Mouse (Mus musculus) lung, postnatal 36 days (tissue): Measurements from ENCODE around the gene Sap30bp.

ENCODE experiments used
- DNase-seq: peaks from one replicate; pipeline ENCODE4 v3.0.0; 2022; ENCODE audit warnings: mixed read lengths

Sap30bp gene

DNA sequence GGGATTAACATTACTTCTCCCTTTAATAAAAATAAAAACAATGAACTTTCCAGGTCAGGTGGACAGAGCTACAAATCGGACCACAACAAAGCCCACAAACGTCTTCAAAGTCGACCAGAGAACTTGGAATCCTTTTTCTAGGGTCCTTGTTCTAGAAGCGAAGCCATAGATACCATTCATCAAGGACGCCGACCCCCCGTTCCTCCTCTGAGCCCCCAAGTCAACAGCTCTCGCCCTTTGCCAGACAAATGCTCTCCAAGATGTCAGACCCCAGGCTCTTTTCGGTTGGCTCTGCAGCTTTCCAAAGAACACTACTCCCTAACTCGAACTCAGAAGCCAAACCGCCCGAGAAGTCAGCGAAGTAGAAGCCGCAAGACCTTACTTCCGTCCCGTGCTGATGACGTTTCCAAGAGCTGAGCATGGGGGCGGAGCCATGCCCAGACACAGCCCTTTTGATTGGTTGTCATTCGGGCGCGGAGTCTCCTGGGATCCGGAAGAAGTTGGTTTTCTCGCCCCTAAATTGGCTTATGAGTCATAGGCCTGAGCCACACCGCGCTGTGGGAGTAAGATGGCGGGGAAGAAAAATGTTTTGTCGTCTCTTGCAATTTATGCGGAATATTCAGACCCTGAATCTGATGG, at the start of gene Sap30bp, which contains the start of gene Recql5:
Sap30bp (plus strand) TSS at position 175 of the 639 bp plus-strand sequence.
Recql5 (minus strand) TSS at position 370 of the 639 bp plus-strand sequence.
- peak; percentile 99 for DNase-seq

GRCm38 (mm10) chr11:115884361-115884760, 48.7 kb upstream of the Sap30bp start:
- no peak for DNase-seq

DNA sequence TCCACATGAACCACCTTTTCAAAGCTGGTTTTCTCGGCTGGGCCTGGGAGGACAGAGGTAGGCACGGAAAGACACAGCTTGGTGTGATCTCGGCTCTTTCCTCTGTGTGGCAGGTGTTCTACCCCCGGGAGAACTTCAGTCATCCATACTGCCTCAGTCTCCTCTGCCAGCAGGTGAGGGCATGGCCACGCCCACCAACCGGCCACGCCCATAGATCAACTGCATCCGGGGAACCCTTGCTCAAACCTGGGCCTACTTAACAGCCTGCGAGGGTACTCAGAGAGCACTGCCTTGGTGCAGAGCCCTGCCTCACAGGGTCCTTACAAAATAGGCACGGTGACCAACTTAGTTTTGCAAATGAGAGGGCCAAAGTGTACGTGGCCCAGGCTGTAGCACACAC, 47.8 kb upstream of the Sap30bp start:
- no peak for DNase-seq

DNA sequence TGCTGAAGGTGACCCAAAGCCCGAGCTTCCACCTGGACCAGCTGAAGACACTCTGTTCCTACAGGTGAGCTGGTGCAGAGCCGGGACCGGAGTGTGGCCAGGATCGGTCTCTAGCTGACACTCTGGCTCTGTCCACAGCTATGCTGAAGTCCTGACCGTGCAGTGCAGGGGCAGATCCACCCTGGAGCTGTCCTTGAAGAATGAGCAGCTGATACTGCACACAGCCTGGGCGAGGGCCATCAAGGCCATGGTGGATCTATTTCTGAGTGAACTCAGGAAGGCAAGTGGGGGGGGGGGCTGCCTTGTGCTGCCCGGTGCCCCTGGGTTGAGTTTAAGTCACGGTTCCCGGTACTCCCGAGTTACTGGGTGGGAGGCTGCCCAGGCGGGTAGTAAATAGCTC, 46.6 kb upstream of the Sap30bp start:
- no peak for DNase-seq

DNA sequence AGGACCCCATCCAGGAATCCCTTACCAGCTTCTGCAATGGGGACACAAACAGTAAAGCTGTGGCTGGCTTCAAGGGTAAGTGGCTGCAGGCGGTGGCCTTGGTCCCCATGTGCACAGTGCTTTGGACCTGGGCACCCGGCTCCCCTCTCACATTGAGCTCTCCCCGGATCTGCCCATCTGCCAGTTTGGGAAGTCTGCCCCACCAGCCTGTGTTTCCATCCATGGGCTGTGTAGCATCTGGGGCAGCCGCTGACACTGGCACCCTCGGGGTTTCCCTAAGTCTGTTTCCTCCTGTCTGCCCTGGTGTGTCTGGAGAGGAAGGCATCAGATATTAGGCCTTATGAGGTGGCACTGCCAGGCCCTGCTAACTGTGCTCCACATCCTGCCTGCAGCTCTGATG, 45.1 kb upstream of the Sap30bp start:
- no peak for DNase-seq

DNA sequence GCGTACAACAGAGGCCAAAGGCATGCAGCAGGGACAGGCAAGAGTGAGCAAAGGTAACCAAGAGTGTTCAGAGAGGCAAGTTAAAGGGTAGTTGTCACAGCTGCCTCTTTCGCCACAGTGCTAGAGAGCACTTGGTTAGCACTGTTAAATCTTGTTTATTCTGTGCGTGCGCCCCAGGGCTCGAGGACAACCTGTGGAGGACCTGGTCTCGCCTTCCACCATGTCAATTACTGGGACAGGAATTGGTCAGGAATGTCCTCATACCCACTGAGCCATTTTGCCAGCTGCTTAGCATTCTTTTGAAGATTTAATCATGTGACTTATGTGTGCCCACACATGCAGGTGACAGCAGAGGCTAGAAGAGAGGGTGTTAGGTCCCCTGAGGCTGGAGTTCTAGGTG, 43.9 kb upstream of the Sap30bp start:
- DNase-seq, result peak; percentile 27

- no peak for DNase-seq
These were observed 40.9 kb upstream of the Sap30bp start for GRCm38 (mm10) chr11:115892213-115892612.

- DNase-seq, result no peak
These were observed 40.0 kb upstream of the Sap30bp start for GRCm38 (mm10) chr11:115893071-115893470.

- DNase-seq, result peak; percentile 30
These were observed 38.1 kb upstream of the Sap30bp start for GRCm38 (mm10) chr11:115894755-115895520.

DNA sequence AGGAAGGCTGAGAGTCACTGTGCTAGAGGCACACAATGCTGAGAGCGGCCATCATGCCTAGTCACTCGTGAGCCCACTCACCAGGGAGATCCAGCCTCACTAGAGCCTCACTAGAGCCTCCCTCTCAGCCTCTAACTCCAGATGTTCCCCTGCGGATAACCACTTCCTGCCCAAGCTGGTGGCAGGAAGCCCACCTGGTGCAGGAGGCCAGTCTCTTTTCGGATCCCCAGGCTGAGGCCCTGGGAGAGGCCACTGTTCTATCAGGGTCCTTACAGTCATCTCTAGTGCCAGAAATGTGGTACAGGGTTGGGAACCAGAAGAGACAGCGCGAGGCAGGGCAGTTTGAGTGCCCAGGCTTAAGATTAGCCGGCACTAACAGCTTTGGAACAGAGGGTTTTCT, 34.6 kb upstream of the Sap30bp start:
- no peak for DNase-seq

GRCm38 (mm10) chr11:115898886-115899285, 34.2 kb upstream of the Sap30bp start:
- peak; percentile 59 for DNase-seq

DNA sequence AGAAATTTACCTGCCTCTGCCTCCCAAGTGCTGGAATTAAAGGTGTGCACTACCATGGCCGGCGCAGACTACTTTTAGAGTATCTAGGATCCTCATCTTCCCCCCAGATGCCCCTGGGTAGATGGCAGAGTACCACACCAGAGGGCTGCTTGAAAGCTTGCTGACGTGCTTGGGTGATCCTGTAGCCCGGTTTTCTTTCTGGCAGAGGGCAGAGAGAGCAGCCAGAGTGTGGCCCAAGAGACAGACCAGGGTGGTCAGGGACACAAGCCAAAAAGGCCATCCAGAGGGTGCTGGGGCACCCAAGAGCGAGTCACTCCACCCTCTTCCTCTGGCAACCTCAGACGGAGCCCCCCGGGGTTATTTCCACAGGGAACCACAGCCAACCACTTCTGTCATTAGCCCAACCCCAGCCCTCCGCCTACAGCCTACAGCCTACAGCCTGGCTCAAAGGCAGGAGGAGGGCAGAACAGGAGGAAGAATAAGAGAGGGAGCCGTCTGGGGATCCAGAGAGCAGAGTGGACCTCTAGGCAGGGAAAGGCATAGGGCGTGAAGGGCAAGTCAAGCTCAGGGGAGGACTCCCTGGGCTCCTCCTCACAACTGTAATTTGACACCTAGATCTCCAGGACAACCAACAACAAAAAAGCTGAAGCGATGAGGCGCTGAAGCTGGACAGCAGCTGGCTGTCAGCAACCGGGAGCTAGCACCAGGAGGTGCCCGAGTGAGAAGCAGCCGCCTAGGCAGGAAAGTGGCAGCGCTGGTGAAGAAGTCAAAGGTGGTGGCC, 33.4 kb upstream of the Sap30bp start, which contains the start of gene Smim5:
Smim5 (plus strand) TSS at position 481 of the 781 bp plus-strand sequence.
- peak; percentile 74 for DNase-seq

GRCm38 (mm10) chr11:115900561-115901337, 32.3 kb upstream of the Sap30bp start:
- DNase-seq, result no peak

GRCm38 (mm10) chr11:115901338-115902161, 31.5 kb upstream of the Sap30bp start:
- no peak for DNase-seq

DNA sequence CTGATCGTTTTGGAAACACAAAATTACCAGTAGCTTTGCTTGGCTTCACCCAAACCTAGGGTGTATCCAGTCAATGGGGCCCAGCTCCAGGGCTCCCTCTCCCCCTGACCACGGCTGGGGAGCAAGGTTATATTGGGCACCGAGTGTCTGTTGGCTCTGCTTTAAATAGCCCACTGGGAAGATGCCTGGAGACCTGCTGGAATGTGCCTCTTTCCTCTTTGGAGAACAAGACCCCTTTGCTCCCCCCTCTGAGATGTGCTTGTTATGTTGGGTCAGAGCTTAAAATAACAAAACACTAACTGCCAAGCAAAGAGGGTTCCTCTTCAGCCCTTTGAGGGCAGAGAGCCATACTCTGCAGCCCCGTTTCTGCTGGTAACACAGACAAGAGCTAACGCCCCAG, 30.9 kb upstream of the Sap30bp start:
- DNase-seq, result no peak

GRCm38 (mm10) chr11:115902831-115903230, 30.3 kb upstream of the Sap30bp start:
- peak; percentile 90 for DNase-seq

- peak; percentile 68 for DNase-seq
These were observed 29.5 kb upstream of the Sap30bp start for GRCm38 (mm10) chr11:115903384-115904230.

- no peak for DNase-seq
These were observed 28.7 kb upstream of the Sap30bp start for GRCm38 (mm10) chr11:115904231-115904955.

GRCm38 (mm10) chr11:115904956-115905790, 27.9 kb upstream of the Sap30bp start:
- peak; percentile 35 for DNase-seq
